Mouse (Mus musculus) limb, embryonic 13.5 days (tissue): Measurements from ENCODE around the gene Cacna1h. TPM values are rescaled to one million over a fixed set of nuclear protein-coding genes. Genes with fewer than 3 reads are reported as not detected.
A peak's percentile ranks its signal among the peaks of the same experiment; 100 is the strongest.

Experiments used
- ATAC-seq: fragments of 200-750 bp; cut with Nextera tagmentation; 2 replicates; pipeline ENCODE4 v1.8.0; 2017; ENCODE audit warnings: low read depth, moderate number of reproducible peaks, moderate TSS enrichment; ENCODE audit not compliant: low FRiP score
- H3K27ac ChIP-seq: fragments of 300-500 bp; sonication (generic); 2 replicates; pipeline ENCODE4 v1.5.1; 2015; ENCODE audit warnings: inconsistent platforms, mild to moderate bottlenecking, moderate library complexity
- H3K27me3 ChIP-seq: fragments of 300-500 bp; sonication (generic); 2 replicates; pipeline ENCODE4 v1.6.1; 2015; ENCODE audit warnings: mild to moderate bottlenecking, inconsistent platforms
- H3K36me3 ChIP-seq: fragments of 300-500 bp; sonication (generic); 2 replicates; pipeline ENCODE4 v1.6.1; 2015; ENCODE audit warnings: inconsistent platforms, mild to moderate bottlenecking, moderate library complexity
- H3K4me1 ChIP-seq: fragments of 300-500 bp; sonication (generic); 2 replicates; pipeline ENCODE4 v1.6.1; 2015; ENCODE audit warnings: inconsistent platforms
- H3K4me2 ChIP-seq: fragments of 300-500 bp; sonication (generic); replicated peaks from 2 replicates; pipeline ENCODE4 v1.6.1; 2015; ENCODE audit warnings: inconsistent platforms, mild to moderate bottlenecking, moderate library complexity
- H3K4me3 ChIP-seq: fragments of 300-500 bp; sonication (generic); 2 replicates; pipeline ENCODE4 v1.5.1; 2015; ENCODE audit warnings: moderate library complexity, mild to moderate bottlenecking, inconsistent platforms
- H3K9ac ChIP-seq: fragments of 300-500 bp; sonication (generic); 2 replicates; pipeline ENCODE4 v1.6.1; 2015; ENCODE audit warnings: mild to moderate bottlenecking, inconsistent platforms
- H3K9me3 ChIP-seq: fragments of 300-500 bp; sonication (generic); 2 replicates; pipeline ENCODE4 v1.6.1; 2016; ENCODE audit warnings: inconsistent platforms
- WGBS: fragments of 180-500 bp; shearing (Covaris S2); methylation state at CpG from one replicate; pipeline ENCODE4 v1.1.7; 2015; 5-methylcytosine and 5-hydroxymethylcytosine counted together
- polyA plus RNA-seq: library from polyadenylated mRNA; unstranded; fragments of >200 nt; fragmentation: Nextera tagmentation; extraction: Ambion mirVana; gene quantifications from 2 replicates; pipeline ENCODE4 v1.2.1, GENCODE M21; 2015

The Cacna1h gene
- polyA plus RNA-seq, 1 experiment from 2014 or later, result 7.5 TPM

GRCm38 (mm10) chr17:25466257-25466656 is 32.7 kb upstream of the Cacna1h start:
- Histone ChIP-seq H3K36me3 (no peaks in the 10 kb centered on the region), H3K4me3 (no peak overlapping the region), H3K9me3 (no peaks in the 10 kb centered on the region), H3K4me2 (no peak overlapping the region), H3K4me1 (peaks cover 21% of the 10 kb centered on the region), H3K9ac (no peak overlapping the region), H3K27ac (no peak overlapping the region), H3K27me3 (peaks cover 14% of the 10 kb centered on the region)
- no peak for ATAC-seq
- 76% methylated on average over 2 of the region's 2 CpGs for WGBS

GRCm38 (mm10) chr17:25464091-25464490 is 30.5 kb upstream of the Cacna1h start:
- no peak overlapping the region for H3K27ac ChIP-seq

GRCm38 (mm10) chr17:25463326-25463945 is 29.9 kb upstream of the Cacna1h start:
- peaks cover 21% of the 10 kb centered on the region for H3K4me1 ChIP-seq
- H3K27ac ChIP-seq, result no peak overlapping the region
- H3K9ac ChIP-seq, result no peak overlapping the region
- H3K4me3 ChIP-seq, result no peak overlapping the region
- 60% methylated on average over 4 of the region's 4 CpGs for WGBS
- H3K36me3 ChIP-seq, result no peaks in the 10 kb centered on the region
- H3K9me3 ChIP-seq, result no peaks in the 10 kb centered on the region
- ATAC-seq, result no peak
- H3K4me2 ChIP-seq, result no peak overlapping the region
- H3K27me3 ChIP-seq, result no peaks in the 10 kb centered on the region

More at GRCm38 (mm10) chr17:25464091-25464490, 30.5 kb upstream of the Cacna1h start:
- H3K9ac ChIP-seq, result no peak overlapping the region
- H3K4me2 ChIP-seq, result no peak overlapping the region
- no peaks in the 10 kb centered on the region for H3K9me3 ChIP-seq
- H3K4me3 ChIP-seq, result no peak overlapping the region
- 87% methylated on average over 4 of the region's 4 CpGs for WGBS
- no peak for ATAC-seq
- H3K36me3 ChIP-seq, result no peaks in the 10 kb centered on the region
- peaks cover 21% of the 10 kb centered on the region for H3K4me1 ChIP-seq
- peaks cover 2% of the 10 kb centered on the region; the same call in 1 of the 2 replicates for H3K27me3 ChIP-seq

GRCm38 (mm10) chr17:25462236-25462875 is 28.8 kb upstream of the Cacna1h start:
- Histone ChIP-seq H3K27me3 (no peaks in the 10 kb centered on the region), H3K36me3 (no peaks in the 10 kb centered on the region), H3K4me1 (peaks cover 21% of the 10 kb centered on the region), H3K4me2 (peak overlapping the region; percentile 36), H3K9ac (peak overlapping the region; percentile 26; the same call in 1 of the 2 replicates), H3K27ac (peak overlapping the region; percentile 72), H3K9me3 (no peaks in the 10 kb centered on the region), H3K4me3 (no peak overlapping the region)
- WGBS, result 6% methylated on average over 9 of the region's 9 CpGs
- peak; percentile 67 for ATAC-seq

GRCm38 (mm10) chr17:25456540-25456939 is 23.0 kb upstream of the Cacna1h start:
- Histone ChIP-seq H3K9me3 (no peaks in the 10 kb centered on the region), H3K4me3 (no peak overlapping the region), H3K9ac (no peak overlapping the region), H3K27ac (no peak overlapping the region), H3K36me3 (no peaks in the 10 kb centered on the region), H3K27me3 (0 out of 2 replicates have a peak, but pooled peaks cover 3% of the 10 kb centered on the region), H3K4me1 (no peaks in the 10 kb centered on the region), H3K4me2 (no peak overlapping the region)
- 57% methylated on average over 8 of the region's 8 CpGs for WGBS
- no peak for ATAC-seq

- Histone ChIP-seq H3K27me3 (0 out of 2 replicates have a peak, but pooled peaks cover 3% of the 10 kb centered on the region), H3K9me3 (no peaks in the 10 kb centered on the region), H3K9ac (0 out of 2 replicates have a peak within 1 kb of the TSS, but pooled peaks have one; percentile 36), H3K4me3 (no peak within 1 kb of the TSS), H3K36me3 (no peaks in the 10 kb centered on the region), H3K4me2 (no peak within 1 kb of the TSS), H3K4me1 (no peaks in the 10 kb centered on the region), H3K27ac (no peak within 1 kb of the TSS)
- 43% methylated on average over 2 of the region's 2 CpGs for WGBS
- ATAC-seq, result no peak
Observed at GRCm38 (mm10) chr17:25454272-25454671, 20.7 kb upstream of the Cacna1h start, which contains the start of gene Tekt4. Gene Tekt4 (plus strand): TSS chr17:25454615.

GRCm38 (mm10) chr17:25452246-25452965 is 18.8 kb upstream of the Cacna1h start:
- Histone ChIP-seq H3K36me3 (no peaks in the 10 kb centered on the region), H3K4me1 (peaks cover 9% of the 10 kb centered on the region; the same call in 1 of the 2 replicates), H3K4me3 (no peak overlapping the region), H3K4me2 (no peak overlapping the region), H3K27ac (no peak overlapping the region), H3K9ac (no peak overlapping the region), H3K9me3 (no peaks in the 10 kb centered on the region), H3K27me3 (0 out of 2 replicates have a peak, but pooled peaks cover 3% of the 10 kb centered on the region)
- 74% methylated on average over 5 of the region's 5 CpGs for WGBS
- no peak for ATAC-seq

GRCm38 (mm10) chr17:25450329-25450728 is 16.7 kb upstream of the Cacna1h start:
- 61% methylated on average over 4 of the region's 4 CpGs for WGBS
- no peak overlapping the region for H3K27ac ChIP-seq
- no peak overlapping the region for H3K9ac ChIP-seq
- no peak overlapping the region for H3K4me2 ChIP-seq
- no peaks in the 10 kb centered on the region for H3K9me3 ChIP-seq
- no peak overlapping the region for H3K4me3 ChIP-seq
- H3K4me1 ChIP-seq, result peaks cover 10% of the 10 kb centered on the region; the same call in 1 of the 2 replicates
- H3K27me3 ChIP-seq, result no peaks in the 10 kb centered on the region
- no peak for ATAC-seq
- H3K36me3 ChIP-seq, result no peaks in the 10 kb centered on the region

GRCm38 (mm10) chr17:25447865-25448264 is 14.3 kb upstream of the Cacna1h start:
- Histone ChIP-seq H3K4me2 (no peak overlapping the region), H3K27me3 (no peaks in the 10 kb centered on the region), H3K4me3 (no peak overlapping the region), H3K9ac (no peak overlapping the region), H3K36me3 (no peaks in the 10 kb centered on the region), H3K9me3 (no peaks in the 10 kb centered on the region), H3K4me1 (peaks cover 20% of the 10 kb centered on the region), H3K27ac (no peak overlapping the region)
- ATAC-seq, result no peak
- 71% methylated on average over 12 of the region's 12 CpGs for WGBS

GRCm38 (mm10) chr17:25445841-25446240 is 12.3 kb upstream of the Cacna1h start:
- Histone ChIP-seq H3K4me3 (no peak overlapping the region), H3K27me3 (no peaks in the 10 kb centered on the region), H3K9ac (no peak overlapping the region), H3K4me2 (no peak overlapping the region), H3K27ac (no peak overlapping the region), H3K4me1 (peaks cover 22% of the 10 kb centered on the region), H3K36me3 (no peaks in the 10 kb centered on the region), H3K9me3 (no peaks in the 10 kb centered on the region)
- WGBS, result 78% methylated on average over 3 of the region's 3 CpGs
- ATAC-seq, result no peak

GRCm38 (mm10) chr17:25445074-25445473 is 11.5 kb upstream of the Cacna1h start:
- no peak for ATAC-seq
- no peaks in the 10 kb centered on the region for H3K9me3 ChIP-seq
- H3K36me3 ChIP-seq, result no peaks in the 10 kb centered on the region
- H3K4me2 ChIP-seq, result no peak overlapping the region
- WGBS, result 56% methylated on average over 4 of the region's 4 CpGs
- no peaks in the 10 kb centered on the region for H3K27me3 ChIP-seq
- no peak overlapping the region for H3K27ac ChIP-seq
- peaks cover 26% of the 10 kb centered on the region for H3K4me1 ChIP-seq
- no peak overlapping the region for H3K9ac ChIP-seq
- H3K4me3 ChIP-seq, result no peak overlapping the region

- WGBS, result 58% methylated on average over 3 of the region's 3 CpGs
- H3K9ac ChIP-seq, result no peak overlapping the region
- ATAC-seq, result no peak
Observed at GRCm38 (mm10) chr17:25442889-25443288, 9.3 kb upstream of the Cacna1h start.

More at GRCm38 (mm10) chr17:25442889-25443288, 9.3 kb upstream of the Cacna1h start:
- H3K27me3 ChIP-seq, result no peaks in the 10 kb centered on the region
- no peak overlapping the region for H3K27ac ChIP-seq
- H3K36me3 ChIP-seq, result no peaks in the 10 kb centered on the region
- no peak overlapping the region for H3K4me3 ChIP-seq
- no peaks in the 10 kb centered on the region for H3K9me3 ChIP-seq
- peaks cover 20% of the 10 kb centered on the region for H3K4me1 ChIP-seq
- H3K4me2 ChIP-seq, result no peak overlapping the region
